Mouse (Mus musculus) layer of hippocampus, postnatal 14 days (tissue): ENCODE measurements at regions not wholly inside any gene's neighbourhood (a gene's known extent, or its start where the extent isn't known, plus 50 kb on each side); places are given as distances from the start of the nearest gene placed in this dataset.

Experiments
- DNase-seq, 2 experiments: peaks; one replicate each; pipeline ENCODE4 v3.0.0; 2021 to 2022; ENCODE audit warnings: low spot score in 2 of 2, mixed read lengths in 1 of 2

DNA sequence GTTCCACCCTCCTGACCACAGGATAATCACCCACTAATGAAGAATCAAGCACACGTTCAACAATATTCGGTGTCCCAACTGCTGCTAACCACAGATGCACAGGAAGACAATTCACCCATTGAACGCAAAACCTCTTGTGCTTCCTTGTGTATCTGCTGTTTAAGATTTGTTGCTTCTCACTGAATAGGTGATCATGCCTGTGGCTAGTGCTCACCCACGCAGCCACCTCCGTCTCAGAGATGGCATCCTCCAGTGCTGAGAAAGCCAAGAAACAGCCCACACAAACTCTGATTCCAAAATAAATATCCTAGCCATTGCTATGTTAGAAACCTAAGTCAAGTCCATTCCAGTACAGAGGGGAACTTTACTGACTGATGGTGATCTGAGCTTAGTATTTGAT lies 520.7 kb upstream of the Adamts16 start:
- DNase-seq = no peak

DNA sequence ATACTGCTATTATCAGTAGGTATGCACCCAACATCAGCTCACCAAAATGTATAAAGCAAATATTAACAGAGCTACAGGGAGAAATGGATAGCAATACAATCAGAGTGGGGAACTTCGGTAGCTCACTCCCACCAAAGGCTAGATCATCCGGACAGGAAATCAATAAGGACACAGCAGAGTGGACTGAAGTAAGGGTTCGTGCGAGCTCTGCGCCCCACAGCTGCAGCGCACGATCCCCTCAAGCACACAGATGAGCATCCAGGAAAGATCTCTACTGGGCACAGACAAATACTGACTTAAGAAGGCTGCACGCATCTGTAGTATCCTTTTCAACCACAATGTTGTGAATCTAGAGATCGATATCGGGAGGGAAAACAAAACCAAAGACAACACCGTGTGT lies 517.5 kb upstream of the Adamts16 start:
- no peak for DNase-seq

DNA sequence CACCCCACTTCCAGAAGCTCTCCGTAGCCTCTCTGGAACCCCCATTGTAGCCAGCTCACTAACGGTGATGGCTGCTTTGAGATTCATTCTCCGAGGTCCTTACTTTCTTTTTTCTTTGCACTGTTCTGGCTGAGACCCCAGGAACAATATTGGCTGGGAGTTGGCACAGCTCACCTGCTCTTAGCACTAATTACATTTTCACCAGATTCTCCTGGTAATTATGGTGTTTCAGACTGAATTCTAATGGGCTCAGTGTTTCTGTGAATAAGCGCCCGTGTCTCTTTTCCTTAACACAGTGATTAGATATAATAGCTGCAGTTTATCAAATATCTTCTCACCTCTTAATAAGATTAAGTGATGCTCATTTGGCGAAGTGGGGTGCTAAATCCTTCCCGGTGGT lies 509.2 kb upstream of the Adamts16 start:
- DNase-seq = no peak

DNA sequence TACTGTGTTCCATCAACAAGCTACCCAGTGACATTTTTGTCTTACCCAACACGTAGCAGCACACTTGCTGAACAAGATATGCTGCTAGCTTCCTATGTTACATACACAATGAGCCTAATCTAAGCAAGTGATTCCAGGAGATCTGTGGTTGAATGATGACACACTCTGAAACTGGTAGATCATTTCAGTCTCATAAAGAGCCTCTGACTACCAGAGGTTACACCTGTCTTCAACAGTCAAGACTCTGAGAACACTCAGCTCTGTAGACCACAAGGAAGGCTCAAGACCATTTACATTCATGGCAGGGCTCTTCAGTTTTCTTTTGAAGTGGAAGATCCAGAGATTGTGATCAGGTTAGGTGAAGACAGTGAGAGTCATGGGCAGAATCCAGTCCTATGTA lies 501.3 kb upstream of the Adamts16 start:
- DNase-seq = no peak

DNA sequence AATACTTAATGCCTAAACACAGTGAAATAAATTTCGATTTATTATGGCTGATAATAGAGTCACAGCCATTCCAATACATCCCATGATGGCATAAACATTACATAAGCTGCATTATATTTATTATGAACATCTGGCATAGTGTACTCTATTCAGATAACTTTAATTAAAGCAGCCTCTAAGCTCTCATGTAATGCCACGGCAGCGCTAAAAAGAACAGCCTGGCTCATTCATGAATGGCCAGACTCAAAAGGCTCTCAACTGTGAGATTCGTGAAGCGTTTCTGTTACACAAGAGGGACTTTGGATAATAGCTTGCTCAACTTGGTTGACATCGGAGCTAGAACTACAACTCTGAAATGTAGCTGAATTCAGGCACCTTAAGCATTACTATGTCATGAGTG lies 497.1 kb upstream of the Adamts16 start:
- no peak for DNase-seq

DNA sequence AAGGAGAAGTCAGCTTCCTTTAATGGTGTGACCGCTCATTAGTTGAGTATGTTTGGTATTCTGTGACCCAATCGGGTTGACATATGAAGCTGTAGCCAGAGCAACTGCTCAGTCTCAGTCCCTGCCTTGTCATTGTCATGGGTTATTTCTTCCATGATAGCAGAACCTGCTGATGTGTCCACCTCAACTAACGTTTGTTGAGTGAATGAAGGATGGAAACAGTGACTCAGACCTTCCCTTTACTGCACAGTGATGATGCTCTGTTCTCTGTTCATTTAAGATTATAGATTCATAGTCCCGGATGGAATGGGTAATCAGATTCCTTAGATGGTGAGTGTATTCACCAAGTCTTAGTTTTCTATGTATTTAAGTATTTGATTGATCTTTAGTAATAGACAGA lies 493.3 kb upstream of the Adamts16 start:
- no peak for DNase-seq

DNA sequence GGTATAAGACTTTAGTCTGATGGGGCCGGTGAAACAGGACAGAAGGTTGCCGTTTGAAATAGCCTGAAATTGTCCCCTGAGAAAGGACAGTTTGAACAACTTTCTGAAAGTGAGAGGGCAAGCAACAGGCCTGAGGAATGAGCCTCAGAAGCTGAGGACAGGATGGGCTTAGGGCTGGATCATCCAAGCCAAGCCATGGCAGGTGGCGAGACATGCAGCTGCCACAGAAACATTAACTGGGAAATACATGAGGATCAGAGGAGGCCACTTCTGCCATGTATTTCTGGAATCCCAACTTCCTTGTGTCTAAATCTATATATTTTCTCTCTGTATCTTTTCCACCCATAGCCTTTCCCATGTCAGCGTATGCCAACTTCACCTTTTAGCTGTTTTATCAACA lies 491.5 kb upstream of the Adamts16 start:
- no peak for DNase-seq

DNA sequence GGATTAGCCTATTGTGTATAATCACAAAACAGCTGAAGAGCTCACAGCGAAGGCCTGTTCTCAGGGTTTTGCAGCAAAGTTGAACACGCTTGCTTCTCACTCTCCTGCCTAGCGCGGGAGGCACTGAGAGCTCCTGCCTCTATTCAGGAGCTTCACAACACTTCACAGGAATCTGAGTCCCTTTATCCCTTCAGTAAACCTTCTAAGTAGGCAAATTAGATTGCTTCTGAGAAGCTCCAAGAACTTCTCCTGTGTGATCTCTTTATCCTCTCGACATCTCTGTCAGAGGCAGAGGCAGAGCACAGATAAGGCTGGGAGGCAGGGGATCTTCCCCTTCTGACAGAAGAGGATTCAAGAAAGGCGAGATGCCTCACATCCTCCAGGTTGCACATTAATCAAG lies 488.7 kb upstream of the Adamts16 start:
- no peak for DNase-seq

DNA sequence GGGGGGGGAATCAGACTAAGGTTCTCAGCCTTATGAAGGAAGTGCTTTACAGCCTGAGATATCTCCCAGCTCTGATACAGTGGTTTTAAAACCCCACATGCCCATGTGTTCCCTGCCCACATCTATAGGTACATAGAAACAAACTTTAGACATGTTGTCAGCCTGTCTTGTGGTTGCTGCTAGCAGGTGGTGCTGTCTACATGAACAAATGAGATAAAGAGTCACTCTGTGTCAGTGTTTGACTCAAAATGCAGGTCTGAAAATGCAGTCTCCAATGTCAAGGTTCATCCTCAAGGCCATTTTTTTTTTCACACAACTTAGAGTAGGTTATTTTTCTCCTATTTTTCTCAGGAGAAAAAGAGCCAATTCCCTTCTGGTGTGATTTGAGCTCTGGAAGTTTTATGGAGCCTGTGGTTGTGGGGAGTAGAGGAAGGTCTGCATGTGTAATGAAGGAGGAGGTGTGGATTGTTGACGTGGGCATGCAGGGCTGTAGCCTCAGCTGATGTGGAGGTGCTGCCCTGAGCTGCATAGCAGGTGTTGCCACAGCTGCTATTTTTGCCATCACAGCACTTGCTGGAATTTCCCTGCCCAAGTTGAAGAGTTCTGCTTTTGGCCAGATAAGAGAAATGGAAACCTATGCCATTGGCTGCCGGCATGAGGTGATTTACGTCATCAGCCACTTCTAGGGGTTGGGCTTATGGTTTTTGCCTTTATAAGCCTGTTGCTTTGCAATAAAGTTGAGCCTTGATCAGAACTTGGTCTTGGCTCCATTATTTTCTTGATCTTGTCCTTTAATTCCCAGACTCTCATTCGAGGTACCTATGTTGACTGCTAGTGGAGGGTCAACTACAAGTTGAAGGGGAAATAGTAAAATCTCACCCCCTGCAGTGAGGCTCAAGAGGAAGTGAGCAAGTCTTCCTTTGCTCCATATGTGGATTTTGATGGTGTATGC lies 486.5 kb upstream of the Adamts16 start:
- DNase-seq = no peak

DNA sequence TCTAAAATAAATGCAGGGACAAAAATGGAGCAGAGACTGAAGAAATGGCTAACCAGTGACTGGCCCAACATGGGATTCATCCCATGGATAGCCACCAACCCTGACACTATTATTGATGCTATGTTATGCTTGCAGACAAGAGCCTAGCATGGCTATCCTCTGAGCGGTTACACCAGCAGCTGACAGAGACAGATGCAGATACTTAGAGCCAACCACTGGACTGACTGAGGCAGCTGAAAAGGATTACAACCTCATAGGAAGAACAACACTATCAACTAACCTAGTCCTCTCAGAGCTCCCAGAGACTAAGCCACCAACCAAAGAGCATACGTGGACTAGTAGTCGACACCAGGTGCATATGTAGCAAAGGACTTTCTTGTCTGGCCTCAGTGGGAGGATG lies 478.9 kb upstream of the Adamts16 start:
- no peak for DNase-seq

DNA sequence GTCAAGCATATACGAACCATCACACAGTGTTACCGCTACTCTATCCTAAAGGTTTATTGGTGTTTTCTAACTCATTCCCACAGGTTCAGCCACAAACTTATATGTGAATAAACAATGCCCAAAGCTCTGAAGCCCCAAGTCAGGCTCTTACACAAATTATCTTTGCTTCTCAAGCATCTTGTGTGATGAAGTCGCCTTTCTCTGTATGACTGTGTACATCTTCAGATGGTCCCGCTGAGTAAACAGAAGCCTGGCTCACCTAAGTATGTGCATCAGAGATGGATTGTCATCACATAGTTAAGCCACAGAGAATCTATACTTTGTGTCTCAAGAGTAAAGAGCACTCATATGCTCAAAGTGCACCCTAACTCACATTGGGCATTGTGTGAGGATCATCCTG lies 462.3 kb upstream of the Adamts16 start:
- DNase-seq = no peak

DNA sequence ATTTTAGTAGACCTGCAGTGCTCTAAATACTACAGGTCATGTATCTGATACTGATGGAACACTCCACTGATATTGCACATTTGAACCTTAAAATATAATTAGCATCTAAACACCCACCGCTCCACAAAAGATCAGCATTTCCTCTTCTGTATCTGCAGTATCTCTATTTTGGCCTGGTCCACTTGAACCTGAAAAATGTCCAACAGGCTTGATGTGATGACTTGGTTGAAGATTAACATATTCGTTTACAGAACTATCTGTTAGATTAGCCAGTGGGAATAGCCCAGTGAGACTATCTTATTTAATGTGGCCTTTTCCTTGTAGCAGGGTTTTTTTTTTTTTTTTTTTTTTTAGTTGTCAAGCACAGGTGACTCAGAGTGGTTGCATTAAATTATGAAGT lies 434.4 kb upstream of the Adamts16 start:
- DNase-seq = no peak

DNA sequence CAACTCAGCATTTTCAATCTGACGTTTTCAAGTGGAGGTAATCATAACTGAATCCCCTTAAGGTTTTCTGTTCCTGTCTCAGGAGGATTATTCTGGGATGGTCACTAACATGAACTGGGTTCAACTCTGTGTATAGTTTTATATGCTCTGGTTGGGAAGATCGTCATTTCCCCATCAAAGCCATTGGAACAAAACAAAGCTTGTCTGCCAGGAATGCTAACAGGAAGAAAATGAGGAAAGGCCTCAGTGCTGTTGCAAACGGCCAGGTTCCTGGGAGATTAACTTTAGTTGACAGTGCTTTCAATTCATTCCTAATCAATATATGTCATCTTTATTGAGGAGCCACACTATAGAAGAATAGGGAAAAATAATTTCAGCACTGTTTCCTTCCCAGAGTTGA lies 432.5 kb upstream of the Adamts16 start:
- no peak for DNase-seq

DNA sequence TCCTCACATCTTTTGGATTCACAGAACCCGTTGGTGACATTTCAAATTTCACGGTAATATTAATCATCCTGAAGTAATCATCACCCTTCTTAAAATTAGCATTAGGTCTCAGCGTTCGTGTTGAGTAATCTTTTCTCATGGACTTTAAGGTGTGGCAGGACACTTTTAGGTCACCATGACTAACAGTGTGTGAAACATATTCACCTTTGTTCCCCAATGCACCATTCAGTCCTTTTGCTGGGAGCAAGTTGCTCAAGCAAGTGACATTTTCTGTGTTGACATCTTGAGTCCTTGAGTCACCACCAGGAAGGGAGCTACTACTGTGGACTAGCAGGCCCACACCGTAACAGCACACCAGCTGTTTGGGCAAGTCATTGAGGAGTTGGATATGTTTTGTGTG lies 431.9 kb upstream of the Adamts16 start:
- no peak for DNase-seq

DNA sequence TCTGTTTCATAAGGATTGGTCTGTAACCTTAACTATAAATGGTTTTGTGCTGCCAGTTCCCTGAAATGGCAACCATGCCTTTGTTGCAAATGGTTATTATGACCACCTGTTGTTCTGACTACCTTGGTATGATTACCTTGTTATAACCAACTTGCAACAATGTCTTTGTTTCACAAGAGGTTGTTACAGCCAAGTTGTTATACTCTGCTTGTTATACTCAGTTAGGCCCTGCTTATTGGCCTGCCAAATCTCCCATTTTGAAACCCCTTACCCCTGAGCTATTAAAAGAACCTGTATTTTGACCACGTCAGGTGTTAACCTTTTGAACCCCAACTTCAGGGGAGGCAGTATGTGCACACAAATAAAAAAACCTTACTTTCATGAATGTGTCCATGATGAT lies 431.5 kb upstream of the Adamts16 start:
- no peak for DNase-seq

DNA sequence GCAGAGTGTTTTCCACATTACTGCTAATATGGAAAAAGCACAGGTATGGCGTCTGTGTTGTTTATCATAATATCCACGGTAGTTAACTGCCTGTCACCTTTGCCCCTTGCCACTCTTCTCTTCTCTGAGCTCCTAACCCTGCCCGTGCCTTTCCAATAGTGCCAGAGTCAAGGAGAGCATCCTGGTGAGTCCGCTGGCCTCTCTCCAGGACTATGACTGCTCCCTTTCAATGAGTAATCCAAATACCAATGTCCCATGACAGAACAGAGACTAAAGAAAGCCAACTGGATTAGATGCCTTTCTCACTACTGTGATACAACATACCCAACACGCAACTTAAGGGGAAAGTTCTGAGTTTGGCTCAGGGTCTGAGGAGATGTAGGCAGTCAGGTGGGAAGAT lies 430.8 kb upstream of the Adamts16 start:
- DNase-seq = no peak

DNA sequence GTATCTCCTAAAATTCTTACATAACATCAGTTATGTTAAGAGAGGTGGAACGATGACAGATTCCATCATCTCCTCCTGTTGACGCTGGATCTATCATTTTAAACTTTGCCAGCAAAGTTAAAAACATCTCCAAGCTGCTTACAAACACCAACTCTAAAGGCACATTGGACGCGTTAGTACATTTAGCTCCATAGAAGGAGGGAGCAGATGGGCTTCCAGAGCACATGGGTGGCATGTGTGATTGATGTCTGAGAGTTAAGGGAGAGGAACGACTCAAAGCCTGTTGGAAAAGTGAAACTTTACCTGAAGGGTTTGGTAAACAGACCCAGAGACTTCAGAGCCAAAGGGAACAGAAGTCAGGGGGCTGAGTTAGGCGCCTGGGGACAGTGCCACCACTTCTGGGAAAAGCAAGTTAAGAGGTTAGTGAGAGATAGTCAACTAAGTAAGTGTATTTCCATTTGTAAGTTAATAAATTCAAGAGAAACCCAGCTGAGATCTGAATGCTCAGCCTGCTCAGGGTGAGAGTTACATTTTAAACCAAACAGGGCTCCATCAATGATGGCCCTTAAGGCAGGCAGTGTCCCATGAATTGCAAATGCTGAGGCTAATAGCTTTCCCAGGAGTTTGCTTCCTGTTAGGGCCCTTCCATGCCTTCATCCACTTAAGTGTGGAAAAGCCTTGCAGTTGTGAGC lies 430.3 kb upstream of the Adamts16 start:
- DNase-seq = peak; percentile 16 to 51

DNA sequence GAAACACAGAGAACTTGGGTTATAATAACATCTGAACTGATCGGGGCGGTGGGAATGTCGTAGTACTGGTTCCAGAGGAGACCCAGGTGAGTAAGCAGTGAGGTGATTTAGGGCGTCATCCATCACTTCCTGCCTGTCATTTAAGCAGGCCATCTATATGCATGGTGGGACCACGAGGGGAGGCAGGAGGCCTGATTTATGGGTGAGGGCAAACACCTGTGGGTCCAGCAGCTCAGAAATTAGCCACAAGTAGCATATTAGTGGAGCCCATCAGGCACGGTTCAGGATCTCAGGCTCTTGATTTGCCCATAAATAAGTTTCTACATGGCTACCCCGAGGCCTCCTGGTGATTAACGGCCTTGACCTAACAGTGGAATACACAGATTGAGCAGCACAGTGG lies 428.8 kb upstream of the Adamts16 start:
- no peak for DNase-seq

DNA sequence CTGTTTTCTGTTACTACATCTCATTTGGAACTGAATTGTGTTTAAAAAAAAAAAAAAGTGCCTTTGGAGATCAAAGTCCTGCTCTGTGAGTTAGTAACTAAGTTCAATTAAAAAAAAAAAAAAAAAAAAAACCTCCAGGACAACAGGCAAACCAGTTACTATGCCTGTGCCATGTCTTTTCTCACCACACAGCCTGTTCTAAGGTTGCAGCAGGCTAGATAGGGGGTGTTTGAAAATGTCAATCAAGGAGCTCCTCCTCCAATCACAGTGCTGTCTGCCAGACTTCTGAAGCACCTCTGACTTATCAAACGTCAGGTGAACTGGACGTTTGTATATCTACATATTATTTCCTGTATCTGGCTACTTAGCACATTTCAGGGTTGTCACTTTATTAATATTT lies 427.9 kb upstream of the Adamts16 start:
- DNase-seq = no peak

DNA sequence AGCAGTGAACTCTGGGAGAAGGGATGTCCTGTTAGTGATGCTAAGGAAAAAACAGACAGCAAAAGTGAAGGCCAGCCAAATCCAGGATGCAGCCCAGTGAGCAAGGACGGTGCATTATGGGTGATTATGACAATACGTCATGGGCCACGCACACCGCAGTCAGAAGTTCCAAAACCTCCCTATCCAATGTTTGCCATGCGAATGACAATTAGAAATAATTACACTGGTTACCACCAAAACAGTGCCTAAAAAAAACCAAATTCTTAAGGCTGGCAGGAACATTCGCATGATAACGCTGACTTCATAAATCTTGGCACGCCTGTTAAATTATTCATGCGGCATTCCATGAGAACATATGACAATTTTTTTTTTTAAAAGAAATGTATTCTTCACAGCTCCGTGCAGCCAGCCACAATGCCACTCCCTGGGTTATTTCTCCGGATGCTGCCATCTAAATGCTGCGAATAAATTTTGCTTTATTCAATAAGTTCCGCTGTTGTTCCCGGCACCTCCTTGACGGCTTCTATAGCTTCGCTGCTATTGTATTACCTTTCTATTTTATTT lies 421.8 kb upstream of the Adamts16 start:
- no peak for DNase-seq

DNA sequence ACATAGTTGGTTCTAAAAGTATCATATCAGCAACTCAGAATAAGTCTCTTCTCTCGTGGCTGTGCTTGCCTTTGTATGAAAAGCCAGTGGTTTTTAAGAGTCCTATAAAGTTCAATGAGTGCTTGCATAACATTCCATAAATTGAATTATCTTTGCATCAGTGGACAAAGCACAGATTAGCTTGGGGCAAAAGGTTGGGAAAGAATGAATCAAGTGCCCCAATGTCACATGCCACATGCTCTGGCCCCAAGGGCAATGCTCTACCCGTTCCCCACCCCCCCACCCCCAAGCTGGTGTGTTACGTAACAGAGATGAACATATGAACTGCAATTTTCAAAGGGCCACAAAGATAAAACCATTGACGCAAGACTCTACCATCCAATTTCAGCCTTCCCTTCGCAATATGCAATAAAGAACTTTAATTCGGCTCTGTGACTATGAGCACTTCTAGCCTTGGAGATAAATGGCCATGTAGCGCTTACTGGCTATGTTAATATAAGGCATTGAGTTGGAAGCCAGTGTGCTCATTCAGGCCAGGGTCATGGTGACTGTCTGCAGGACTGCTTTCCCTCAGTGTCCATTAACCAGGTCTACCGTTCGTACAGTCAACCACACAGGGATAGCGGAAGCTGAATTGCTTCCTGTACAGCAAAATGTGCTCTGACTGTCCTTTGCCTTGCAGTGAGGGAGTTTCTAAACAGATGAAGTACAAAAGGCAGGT lies 421.1 kb upstream of the Adamts16 start:
- no peak for DNase-seq

DNA sequence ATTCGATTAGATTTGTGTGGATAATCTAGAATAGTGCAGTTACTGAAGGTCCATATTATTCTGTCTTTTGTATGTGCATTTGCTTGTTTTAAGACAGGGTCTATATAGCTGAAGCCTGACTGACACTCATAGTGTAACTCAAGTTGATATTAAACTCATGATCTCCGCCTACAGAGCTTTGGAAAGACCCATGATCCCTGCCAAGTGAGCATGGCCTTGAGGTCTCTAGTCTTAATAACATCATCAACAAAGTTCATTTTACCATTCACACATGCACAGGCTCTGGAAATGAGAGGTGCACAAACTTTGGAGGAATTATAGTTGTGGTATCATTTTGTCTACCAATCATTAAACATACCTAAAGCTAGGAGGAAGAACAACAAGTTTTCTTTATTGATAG lies 412.4 kb upstream of the Adamts16 start:
- no peak for DNase-seq
